Mouse (Mus musculus) right cerebral cortex, postnatal 4 days (tissue): ENCODE data around the gene Zfp872.
A peak's percentile ranks its signal among the peaks of the same experiment; 100 is the strongest.
"Not testable (repeated sequence)": the region's sequence is repeated elsewhere in the genome, so short reads cannot be mapped to it uniquely, and the experiment has no call there.

Experiments used
- DNase-seq: peaks from one replicate; pipeline ENCODE4 v3.0.0-alpha.2; 2022

Zfp872 gene

DNA sequence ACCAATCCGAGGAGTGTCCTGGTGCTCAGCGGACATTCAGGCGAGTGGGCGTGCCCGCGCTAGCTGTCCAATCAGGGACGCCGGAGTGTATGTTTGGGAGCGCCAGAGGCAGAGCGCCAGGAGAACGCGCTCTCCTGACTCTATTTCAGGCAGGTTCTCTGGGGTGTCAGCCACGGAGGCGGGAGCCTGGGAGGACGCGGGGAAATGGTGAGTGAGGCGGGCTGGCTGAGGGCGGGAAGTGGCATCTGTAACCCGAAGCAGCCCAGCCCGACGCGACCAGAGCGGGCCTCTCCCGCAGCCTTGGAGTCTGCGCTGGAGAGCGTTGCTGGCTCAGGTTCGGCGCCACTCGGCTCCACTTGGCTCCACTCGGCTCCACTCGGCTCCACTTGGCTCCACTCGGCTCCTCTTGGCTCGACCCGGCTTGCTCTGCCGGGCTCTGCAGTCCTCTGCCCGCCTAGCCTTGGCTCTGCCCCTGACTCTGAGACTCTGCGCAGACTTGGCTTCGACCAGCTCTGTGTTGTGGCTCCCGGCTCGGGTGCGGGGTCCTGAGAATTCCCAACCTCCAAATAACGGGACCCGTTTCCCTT is at the start of gene Zfp872:
Gene Zfp872, plus strand, starts transcription at position 66 of the 587 bp plus-strand sequence.
- DNase-seq: peak; percentile 61

DNA sequence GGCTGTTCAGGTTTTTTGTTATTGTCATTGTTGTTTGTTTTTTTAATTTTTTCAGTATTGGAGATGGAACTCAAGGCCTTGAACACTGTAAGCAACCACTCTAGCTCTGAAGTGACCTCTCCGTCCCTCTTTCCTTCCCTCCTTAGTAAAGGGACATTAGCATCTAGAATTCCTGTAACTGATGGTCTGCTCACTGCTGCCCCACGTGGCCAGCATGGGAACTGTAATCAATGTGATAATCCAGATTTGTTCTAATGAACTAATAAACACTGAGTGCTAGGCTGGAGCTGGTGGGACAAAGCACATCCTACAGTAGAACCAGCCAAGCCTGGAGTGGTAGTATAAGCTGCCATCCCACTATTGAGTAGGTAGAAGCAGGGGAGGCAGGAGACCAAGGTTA is 49.4 kb upstream of the Zfp872 start:
- peak; percentile 35 for DNase-seq

DNA sequence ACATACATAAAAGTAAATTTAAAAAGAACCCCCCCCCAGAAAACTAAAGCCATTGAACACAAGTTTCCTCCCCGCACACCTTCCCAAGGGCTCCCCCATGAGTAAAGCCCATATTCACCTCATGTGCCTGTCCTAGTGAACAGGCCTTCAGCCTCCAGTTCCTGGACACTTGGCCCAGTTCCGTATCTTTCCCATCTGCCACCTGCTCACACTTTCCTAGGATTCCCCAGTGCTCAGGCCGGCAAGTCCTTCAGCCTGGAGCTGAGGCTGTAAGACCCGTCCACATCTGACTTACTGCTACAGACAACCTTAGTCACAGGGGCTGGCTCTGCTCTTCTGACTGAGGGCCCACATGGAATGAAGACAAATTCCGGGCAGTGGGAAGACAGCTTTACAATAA is 48.1 kb upstream of the Zfp872 start:
- no peak for DNase-seq

DNA sequence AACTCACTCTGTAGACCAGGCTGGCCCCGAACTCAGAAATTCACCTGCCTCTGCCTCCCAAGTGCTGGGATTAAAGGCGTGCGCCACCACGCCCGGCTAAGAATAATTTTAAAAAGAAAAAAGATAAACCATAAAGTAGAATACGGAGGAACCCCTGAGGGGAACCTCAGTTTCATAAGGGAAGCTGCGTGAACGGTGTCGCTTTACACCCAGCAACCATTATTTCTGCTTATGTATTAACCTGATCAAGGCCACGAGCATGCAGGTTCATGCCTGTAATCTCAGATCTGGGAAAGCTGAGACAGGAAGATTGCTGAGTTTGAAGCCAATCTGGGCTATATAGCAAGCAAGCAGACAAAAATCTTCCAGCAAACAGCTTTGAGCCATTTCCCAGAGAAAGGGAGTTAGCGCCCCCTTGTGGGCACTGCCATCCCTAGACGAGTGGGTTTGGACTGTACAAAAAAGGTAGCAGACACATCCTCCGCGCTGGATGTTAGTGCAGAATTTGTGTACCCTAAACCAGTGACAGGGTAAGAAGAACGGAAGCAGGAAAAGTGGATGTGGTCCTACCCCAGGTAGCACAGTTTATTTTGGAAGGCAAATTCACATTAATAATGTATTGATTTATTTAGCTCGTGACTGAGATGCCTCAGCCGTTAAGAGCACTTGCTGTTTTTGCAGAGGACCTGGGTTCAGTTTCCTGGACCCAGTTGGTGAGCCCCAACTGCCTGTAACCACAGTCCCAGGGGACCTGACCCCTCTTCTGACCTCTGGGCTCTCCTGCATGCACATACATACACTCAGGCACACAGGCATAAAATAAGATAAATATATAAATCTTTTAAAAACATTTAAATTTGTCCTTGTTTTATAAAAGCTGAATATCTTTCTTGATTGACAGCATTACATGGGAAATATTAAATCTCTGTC is 44.5 kb upstream of the Zfp872 start:
- peak; percentile 92 for DNase-seq

- DNase-seq: no peak
These were observed 43.5 kb upstream of the Zfp872 start for GRCm38 (mm10) chr9:22144304-22144965.

DNA sequence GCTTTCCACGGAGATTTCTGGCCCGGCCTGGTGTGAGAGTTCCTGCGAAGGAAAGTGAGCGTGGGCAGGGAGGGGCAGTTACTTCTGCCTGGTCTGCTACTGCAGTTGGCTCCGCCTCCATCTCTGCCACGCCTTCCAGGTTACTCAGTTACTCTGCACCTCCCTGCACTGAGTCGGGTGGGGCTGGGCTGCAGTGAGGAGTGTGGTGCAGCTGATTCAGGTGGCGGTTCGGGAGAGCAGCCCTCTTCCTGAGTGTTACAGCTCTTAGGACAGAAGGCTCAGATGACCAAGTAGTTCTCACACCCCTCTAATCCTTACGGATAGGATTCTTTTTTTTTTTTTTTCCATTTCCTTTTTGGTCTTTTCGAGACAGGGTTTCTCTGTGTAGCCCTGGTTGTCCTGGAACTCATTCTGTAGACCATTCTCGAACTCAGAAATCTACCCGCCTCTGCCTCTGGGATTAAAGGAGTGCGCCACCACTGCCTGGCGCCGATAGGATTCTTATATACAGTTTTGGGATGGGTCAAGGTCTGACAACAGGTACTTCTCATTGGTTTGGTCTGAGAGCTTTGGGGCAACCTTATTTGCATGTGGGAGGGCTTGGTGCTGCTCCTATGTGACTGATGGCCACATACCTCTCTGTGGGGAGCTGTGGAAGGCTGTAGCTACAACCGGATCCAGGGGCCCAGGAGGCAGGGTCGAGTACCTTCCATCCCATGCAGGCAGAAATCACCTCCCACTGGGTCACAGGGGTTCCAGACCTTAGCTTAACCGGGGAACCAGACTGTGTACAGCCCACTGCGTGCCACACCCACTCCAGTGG is 38.3 kb upstream of the Zfp872 start:
- no peak for DNase-seq

GRCm38 (mm10) chr9:22150249-22150693 is 37.6 kb upstream of the Zfp872 start:
- not testable (repeated sequence) for DNase-seq

DNA sequence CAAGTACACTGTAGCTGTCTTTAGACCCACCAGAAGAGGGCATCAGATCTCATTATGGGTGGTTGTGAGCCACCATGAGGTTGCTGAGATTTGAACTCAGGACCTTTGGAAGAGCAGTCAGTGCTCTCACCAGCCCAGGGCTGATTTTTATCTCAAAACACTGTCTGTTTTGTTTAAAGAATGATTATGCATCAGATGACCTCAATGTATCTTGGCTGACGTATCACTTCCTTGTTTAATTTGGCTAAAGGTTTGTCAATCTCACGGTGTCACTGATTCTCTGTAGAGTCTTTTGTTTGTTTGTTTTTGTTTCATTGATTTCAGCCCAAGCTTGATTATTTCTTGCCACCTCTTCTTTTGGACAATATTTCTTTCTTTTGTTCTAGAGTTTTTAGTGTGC is 36.9 kb upstream of the Zfp872 start:
- DNase-seq: no peak

GRCm38 (mm10) chr9:22153810-22154209 is 34.1 kb upstream of the Zfp872 start:
- DNase-seq: no peak

GRCm38 (mm10) chr9:22155614-22156013 is 32.3 kb upstream of the Zfp872 start:
- DNase-seq: peak; percentile 70

DNA sequence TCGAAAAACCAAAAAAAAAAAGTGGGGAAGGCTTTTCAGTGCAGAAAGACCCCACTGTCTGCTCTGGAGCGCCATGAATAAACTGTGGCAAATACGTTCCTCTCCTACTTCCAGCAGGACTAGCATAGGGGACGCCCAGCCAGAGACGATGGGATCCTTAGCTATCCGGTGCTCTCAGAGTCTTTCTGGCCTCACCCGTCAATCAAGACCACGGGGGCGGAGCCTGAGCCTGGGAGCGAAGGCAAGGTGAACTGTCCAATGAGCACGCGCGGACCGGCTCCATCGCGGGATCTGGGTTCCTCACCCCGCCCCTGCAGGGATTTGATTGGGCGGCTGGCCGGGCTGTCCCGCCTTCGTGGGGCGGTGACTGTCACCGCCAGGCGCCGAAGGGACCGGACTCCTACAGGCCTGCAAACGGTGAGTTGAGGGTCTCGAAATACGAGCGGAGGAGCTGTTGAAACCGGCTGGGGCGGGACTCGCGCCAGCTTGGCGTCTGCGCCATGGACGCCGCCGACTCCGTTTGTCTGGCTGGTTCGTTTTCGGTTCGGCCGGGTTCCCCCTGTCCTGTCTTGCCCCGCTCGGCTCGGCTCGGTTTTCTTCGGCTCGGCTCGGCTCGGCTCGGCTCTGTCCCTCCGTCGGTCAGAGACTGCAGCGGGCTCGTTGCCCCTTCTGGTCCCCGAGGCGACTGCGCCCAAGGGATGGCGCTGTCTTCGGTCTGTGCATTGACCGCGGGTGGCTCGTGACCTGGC is 31.2 kb upstream of the Zfp872 start, which contains the start of gene Pigyl:
Gene Pigyl, plus strand, starts transcription at position 350 of the 749 bp plus-strand sequence.
- peak; percentile 98 for DNase-seq

DNA sequence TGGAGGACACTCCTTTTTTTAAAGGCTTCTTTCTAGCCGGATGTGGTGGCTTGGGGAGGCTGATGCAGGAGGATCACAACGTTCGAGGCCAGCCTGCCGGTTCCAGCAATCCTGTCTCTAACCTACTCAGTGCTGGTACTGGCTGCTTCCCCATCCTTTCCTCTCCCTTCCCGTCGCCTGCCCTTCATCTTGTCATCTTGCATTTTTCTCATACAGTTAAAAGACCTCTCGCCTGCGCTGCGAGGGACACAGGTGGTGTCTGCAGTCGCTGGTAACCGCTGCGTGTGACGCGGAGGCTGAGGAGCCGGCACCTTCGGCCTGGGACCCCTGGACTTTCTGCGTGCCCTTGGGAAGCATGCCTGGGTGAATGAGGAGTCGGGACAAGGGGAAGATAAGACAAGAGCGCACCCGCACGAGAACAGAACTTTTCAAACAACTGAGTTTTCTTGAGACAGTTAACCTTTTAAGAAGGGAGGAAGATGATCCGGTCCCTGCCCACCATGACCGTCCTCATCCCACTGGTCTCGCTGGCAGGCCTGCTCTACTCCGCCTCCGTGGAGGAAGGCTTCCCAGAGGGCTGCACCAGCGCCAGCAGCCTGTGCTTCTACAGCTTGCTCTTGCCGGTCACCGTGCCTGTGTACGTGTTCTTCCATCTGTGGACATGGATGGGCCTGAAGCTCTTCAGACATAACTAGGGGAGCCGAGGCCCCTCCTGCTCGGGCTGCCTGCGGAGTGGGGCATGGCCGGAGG is 30.2 kb upstream of the Zfp872 start:
- DNase-seq: peak; percentile 11

- no peak for DNase-seq
These were observed 26.6 kb upstream of the Zfp872 start for GRCm38 (mm10) chr9:22161299-22161698.

- DNase-seq: no peak
These were observed 25.6 kb upstream of the Zfp872 start for GRCm38 (mm10) chr9:22162305-22162704.

GRCm38 (mm10) chr9:22162912-22163311 is 25.0 kb upstream of the Zfp872 start:
- DNase-seq: no peak

DNA sequence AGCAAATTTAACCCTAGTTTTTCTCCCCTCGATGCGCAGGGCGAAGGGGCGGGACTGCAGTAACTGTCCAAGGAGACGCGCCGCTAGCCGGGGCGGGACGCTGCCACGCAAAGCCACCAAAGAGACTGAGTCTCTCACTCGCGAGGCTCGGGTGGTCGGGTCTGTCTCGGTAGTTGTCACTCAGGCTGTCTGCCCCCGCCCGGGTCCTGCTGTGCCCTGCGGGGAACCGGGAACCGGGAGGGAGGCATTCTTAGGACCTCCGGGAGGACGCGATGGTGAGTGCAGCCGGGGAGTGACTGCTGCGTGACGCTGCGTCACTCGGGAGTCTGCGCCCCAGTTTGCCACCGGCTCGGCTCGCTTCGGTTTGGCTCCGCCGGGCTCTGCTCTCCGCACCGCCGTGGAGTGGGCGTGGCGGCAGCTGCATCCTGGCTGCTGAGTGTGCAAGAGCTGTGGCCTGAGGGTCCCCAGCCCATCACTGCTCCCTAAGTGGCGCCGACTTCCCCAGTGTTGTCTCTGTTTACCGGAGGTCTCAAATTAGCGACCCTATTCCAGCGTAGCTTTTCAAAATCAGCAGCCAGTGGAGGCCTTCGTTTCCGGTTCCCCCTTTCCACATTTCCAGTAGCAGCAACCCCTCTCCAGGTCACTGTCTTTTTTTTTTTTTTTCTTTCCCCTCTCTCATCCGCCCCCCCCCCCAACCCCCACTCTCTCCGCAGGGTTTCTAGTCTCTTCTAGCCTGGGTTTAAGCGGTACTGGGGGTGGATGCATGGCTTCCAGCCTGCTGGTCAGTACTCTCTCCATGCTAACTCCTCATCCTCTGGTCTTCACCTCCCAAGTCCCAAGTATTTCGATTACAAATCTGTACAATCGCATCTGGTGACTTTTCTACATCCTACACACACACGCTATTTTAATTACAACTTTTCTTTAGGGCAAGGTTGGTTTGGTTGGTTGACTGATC is 22.9 kb upstream of the Zfp872 start:
- DNase-seq: peak; percentile 56

GRCm38 (mm10) chr9:22165964-22166363 is 21.9 kb upstream of the Zfp872 start:
- DNase-seq: no peak

- no peak for DNase-seq
These were observed 21.2 kb upstream of the Zfp872 start for GRCm38 (mm10) chr9:22166686-22167085.

GRCm38 (mm10) chr9:22167751-22168150 is 20.1 kb upstream of the Zfp872 start:
- DNase-seq: no peak

DNA sequence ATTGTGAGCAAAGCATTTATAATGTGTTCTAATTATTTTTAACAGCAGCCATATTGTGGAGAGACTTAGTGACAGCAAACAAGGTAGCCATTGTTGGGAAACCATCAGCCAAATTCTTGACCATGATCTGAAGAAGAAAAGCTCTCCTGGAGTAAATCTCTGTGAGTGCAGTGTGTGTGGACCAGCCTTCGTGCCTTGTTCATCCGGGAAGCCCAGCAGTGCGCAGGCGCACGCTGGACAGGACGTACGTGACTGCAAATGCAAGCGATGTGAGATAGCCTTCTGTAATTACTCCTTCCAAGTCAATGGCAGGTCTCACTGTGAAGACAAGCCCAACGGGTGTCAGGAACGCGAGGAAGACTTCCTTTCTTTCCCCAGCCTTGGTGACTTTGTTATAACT is 18.6 kb upstream of the Zfp872 start:
- no peak for DNase-seq
